Mouse (Mus musculus) hindbrain, embryonic 14.5 days (tissue): ENCODE measurements around the gene Itpk1. TPM values are rescaled to one million over a fixed set of nuclear protein-coding genes. Genes with fewer than 3 reads are reported as not detected.

Source experiments
- ATAC-seq: fragments of 200-750 bp; cut with Nextera tagmentation; 2 replicates; pipeline ENCODE4 v1.8.0; 2017; ENCODE audit warnings: moderate number of reproducible peaks, mild to moderate bottlenecking, moderate TSS enrichment, moderate library complexity; ENCODE audit not compliant: low FRiP score
- DNase-seq: peaks from one replicate; pipeline ENCODE4 v3.0.0-alpha.2; 2015; ENCODE audit warnings: low spot score
- H3K27ac ChIP-seq: fragments of 300-500 bp; sonication (generic); 2 replicates; pipeline ENCODE4 v1.5.1; 2014; ENCODE audit warnings: mild to moderate bottlenecking, moderate library complexity
- H3K27me3 ChIP-seq: fragments of 300-500 bp; sonication (generic); 2 replicates; pipeline ENCODE4 v1.6.1; 2014; ENCODE audit warnings: mild to moderate bottlenecking, low read length, mixed read lengths; ENCODE audit not compliant: control insufficient read depth, insufficient read depth
- H3K36me3 ChIP-seq: fragments of 300-500 bp; sonication (generic); replicated peaks from 2 replicates; pipeline ENCODE4 v1.6.1; 2014; ENCODE audit not compliant: control insufficient read depth, insufficient read depth
- H3K4me1 ChIP-seq: fragments of 300-500 bp; sonication (generic); replicated peaks from 2 replicates; pipeline ENCODE4 v1.6.1; 2014; ENCODE audit warnings: antibody characterized with exemption, low read length, mixed read lengths; ENCODE audit not compliant: control insufficient read depth, insufficient read depth
- H3K4me2 ChIP-seq: fragments of 300-500 bp; sonication (generic); replicated peaks from 2 replicates; pipeline ENCODE4 v1.6.1; 2014; ENCODE audit warnings: mild to moderate bottlenecking, moderate library complexity
- H3K4me3 ChIP-seq: fragments of 300-500 bp; sonication (generic); replicated peaks from 2 replicates; pipeline ENCODE4 v1.5.1; 2014; ENCODE audit warnings: mild to moderate bottlenecking, low read length
- H3K9ac ChIP-seq: fragments of 300-500 bp; sonication (generic); 2 replicates; pipeline ENCODE4 v1.6.1; 2014
- H3K9me3 ChIP-seq: fragments of 300-500 bp; sonication (generic); 2 replicates; pipeline ENCODE4 v1.6.1; 2016; ENCODE audit warnings: low read length; ENCODE audit not compliant: control insufficient read depth
- WGBS: fragments of 180-500 bp; shearing (Covaris S2); extraction: QIAGEN DNeasy Blood & Tissue Kit; methylation state at CpG from one replicate; pipeline ENCODE4 v1.1.7; 2014; 5-methylcytosine and 5-hydroxymethylcytosine counted together
- polyA plus RNA-seq: library from polyadenylated mRNA; unstranded; fragments of >200 nt; fragmentation: Nextera tagmentation; extraction: Ambion mirVana; gene quantifications from 2 replicates; pipeline ENCODE4 v1.2.1, GENCODE M21; 2014

The Itpk1 gene
- polyA plus RNA-seq, 1 experiment from 2014 or later: 31.6 TPM

- ATAC-seq (no peak), DNase-seq (no peak)
- Histone ChIP-seq H3K4me3 (no peak overlapping the region), H3K4me2 (no peak overlapping the region), H3K9ac (no peak overlapping the region), H3K9me3 (no peaks in the 10 kb centered on the region), H3K36me3 (no peaks in the 10 kb centered on the region), H3K27me3 (no peaks in the 10 kb centered on the region), H3K4me1 (no peaks in the 10 kb centered on the region), H3K27ac (no peak overlapping the region)
- WGBS: 84% methylated on average over 11 of the region's 11 CpGs
Observed at GRCm38 (mm10) chr12:102663349-102664051, 41.2 kb downstream of the Itpk1 start.

GRCm38 (mm10) chr12:102661772-102662171, 43.0 kb downstream of the Itpk1 start:
- DNase-seq (no peak), ATAC-seq (no peak)
- no peak overlapping the region for H3K27ac ChIP-seq
- H3K4me3 ChIP-seq: no peak overlapping the region
- WGBS: 77% methylated on average over 7 of the region's 7 CpGs
- no peak overlapping the region for H3K9ac ChIP-seq
- H3K36me3 ChIP-seq: no peaks in the 10 kb centered on the region
- no peaks in the 10 kb centered on the region for H3K27me3 ChIP-seq
- H3K9me3 ChIP-seq: no peaks in the 10 kb centered on the region
- no peaks in the 10 kb centered on the region for H3K4me1 ChIP-seq
- no peak overlapping the region for H3K4me2 ChIP-seq

GRCm38 (mm10) chr12:102660906-102661651, 43.7 kb downstream of the Itpk1 start:
- ATAC-seq: 0 out of 2 replicates have a peak, but pooled peaks have one; percentile 17
- no peaks in the 10 kb centered on the region for H3K9me3 ChIP-seq
- H3K27me3 ChIP-seq: no peaks in the 10 kb centered on the region
- no peak for DNase-seq
- H3K4me2 ChIP-seq: no peak overlapping the region
- H3K36me3 ChIP-seq: no peaks in the 10 kb centered on the region
- 93% methylated on average over 8 of the region's 8 CpGs for WGBS
- no peak overlapping the region for H3K4me3 ChIP-seq
- no peak overlapping the region for H3K27ac ChIP-seq
- no peaks in the 10 kb centered on the region for H3K4me1 ChIP-seq
- no peak overlapping the region for H3K9ac ChIP-seq

- Histone ChIP-seq H3K4me2 (no peak overlapping the region), H3K36me3 (no peaks in the 10 kb centered on the region), H3K9ac (no peak overlapping the region), H3K9me3 (no peaks in the 10 kb centered on the region), H3K4me1 (0 out of 2 replicates have a peak, but pooled peaks cover 3% of the 10 kb centered on the region), H3K27ac (no peak overlapping the region), H3K4me3 (no peak overlapping the region), H3K27me3 (no peaks in the 10 kb centered on the region)
- DNase-seq: no peak
- WGBS: 68% methylated on average over 6 of the region's 6 CpGs
- ATAC-seq: no peak
Observed at GRCm38 (mm10) chr12:102653003-102653402, 51.7 kb downstream of the Itpk1 start.

- Histone ChIP-seq H3K27me3 (no peaks in the 10 kb centered on the region), H3K9ac (no peak overlapping the region), H3K36me3 (no peaks in the 10 kb centered on the region), H3K9me3 (no peaks in the 10 kb centered on the region), H3K4me2 (no peak overlapping the region), H3K27ac (no peak overlapping the region), H3K4me3 (no peak overlapping the region), H3K4me1 (0 out of 2 replicates have a peak, but pooled peaks cover 3% of the 10 kb centered on the region)
- no peak for DNase-seq
- ATAC-seq: no peak
- 76% methylated on average over 8 of the region's 8 CpGs for WGBS
Observed at GRCm38 (mm10) chr12:102652420-102652819, 52.3 kb downstream of the Itpk1 start.

- Histone ChIP-seq H3K9me3 (no peaks in the 10 kb centered on the region), H3K27me3 (no peaks in the 10 kb centered on the region)
- no peak for ATAC-seq
Observed at GRCm38 (mm10) chr12:102651871-102652270, 52.9 kb downstream of the Itpk1 start.

DNA sequence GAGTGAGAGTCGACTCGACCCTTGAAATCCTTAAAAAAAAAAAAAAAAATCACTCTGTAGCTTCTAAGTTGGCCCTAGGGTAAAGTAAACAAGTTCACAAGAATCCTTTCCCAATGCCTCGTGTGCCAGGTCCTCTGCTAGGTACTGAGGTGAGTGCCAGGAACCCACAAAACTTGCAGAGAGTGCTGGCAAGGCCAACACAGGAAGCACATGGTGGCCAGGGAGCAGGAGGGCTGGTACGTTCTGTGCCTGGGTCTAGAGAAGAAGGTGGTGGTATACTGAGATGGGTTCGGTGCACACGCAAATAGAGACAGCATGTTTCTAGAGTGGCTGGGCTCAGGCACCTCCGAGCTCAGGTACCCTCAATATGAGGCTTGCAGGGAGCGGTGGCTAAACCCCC, 53.3 kb downstream of the Itpk1 start:
- Histone ChIP-seq H3K9me3 (no peaks in the 10 kb centered on the region), H3K27ac (no peak overlapping the region), H3K9ac (no peak overlapping the region), H3K4me1 (0 out of 2 replicates have a peak, but pooled peaks cover 3% of the 10 kb centered on the region), H3K4me2 (no peak overlapping the region), H3K36me3 (no peaks in the 10 kb centered on the region), H3K4me3 (no peak overlapping the region), H3K27me3 (no peaks in the 10 kb centered on the region)
- 86% methylated on average over 8 of the region's 8 CpGs for WGBS
- ATAC-seq (no peak), DNase-seq (no peak)

More at GRCm38 (mm10) chr12:102651871-102652270, 52.9 kb downstream of the Itpk1 start:
- Histone ChIP-seq H3K36me3 (no peaks in the 10 kb centered on the region), H3K9ac (no peak overlapping the region), H3K4me1 (0 out of 2 replicates have a peak, but pooled peaks cover 3% of the 10 kb centered on the region), H3K4me2 (no peak overlapping the region), H3K27ac (no peak overlapping the region), H3K4me3 (no peak overlapping the region)
- no peak for DNase-seq
- WGBS: 79% methylated on average over 8 of the region's 8 CpGs

GRCm38 (mm10) chr12:102650649-102651048, 54.1 kb downstream of the Itpk1 start:
- no peak for ATAC-seq
- no peak overlapping the region for H3K9ac ChIP-seq
- no peak overlapping the region for H3K4me3 ChIP-seq
- H3K4me2 ChIP-seq: no peak overlapping the region
- 0 out of 2 replicates have a peak, but pooled peaks cover 3% of the 10 kb centered on the region for H3K4me1 ChIP-seq
- no peaks in the 10 kb centered on the region for H3K9me3 ChIP-seq
- WGBS: 93% methylated on average over 4 of the region's 4 CpGs
- H3K27ac ChIP-seq: no peak overlapping the region
- no peaks in the 10 kb centered on the region for H3K27me3 ChIP-seq
- no peaks in the 10 kb centered on the region for H3K36me3 ChIP-seq
- no peak for DNase-seq

- H3K4me3 ChIP-seq: no peak overlapping the region
- WGBS: 85% methylated on average over 14 of the region's 14 CpGs
- H3K36me3 ChIP-seq: no peaks in the 10 kb centered on the region
- H3K27me3 ChIP-seq: no peaks in the 10 kb centered on the region
- ATAC-seq (no peak), DNase-seq (no peak)
- H3K4me2 ChIP-seq: no peak overlapping the region
- no peak overlapping the region for H3K9ac ChIP-seq
- H3K9me3 ChIP-seq: no peaks in the 10 kb centered on the region
- no peak overlapping the region for H3K27ac ChIP-seq
- H3K4me1 ChIP-seq: 0 out of 2 replicates have a peak, but pooled peaks cover 4% of the 10 kb centered on the region
Observed at GRCm38 (mm10) chr12:102647839-102648564, 56.7 kb downstream of the Itpk1 start.
